Mouse (Mus musculus) right cerebral cortex, postnatal 14 days (tissue): ENCODE data around the gene Dusp12.
A peak's percentile ranks its signal among the peaks of the same experiment; 100 is the strongest.

Experiments used
- DNase-seq: peaks from one replicate; pipeline ENCODE4 v3.0.0; 2022

The Dusp12 gene

DNA sequence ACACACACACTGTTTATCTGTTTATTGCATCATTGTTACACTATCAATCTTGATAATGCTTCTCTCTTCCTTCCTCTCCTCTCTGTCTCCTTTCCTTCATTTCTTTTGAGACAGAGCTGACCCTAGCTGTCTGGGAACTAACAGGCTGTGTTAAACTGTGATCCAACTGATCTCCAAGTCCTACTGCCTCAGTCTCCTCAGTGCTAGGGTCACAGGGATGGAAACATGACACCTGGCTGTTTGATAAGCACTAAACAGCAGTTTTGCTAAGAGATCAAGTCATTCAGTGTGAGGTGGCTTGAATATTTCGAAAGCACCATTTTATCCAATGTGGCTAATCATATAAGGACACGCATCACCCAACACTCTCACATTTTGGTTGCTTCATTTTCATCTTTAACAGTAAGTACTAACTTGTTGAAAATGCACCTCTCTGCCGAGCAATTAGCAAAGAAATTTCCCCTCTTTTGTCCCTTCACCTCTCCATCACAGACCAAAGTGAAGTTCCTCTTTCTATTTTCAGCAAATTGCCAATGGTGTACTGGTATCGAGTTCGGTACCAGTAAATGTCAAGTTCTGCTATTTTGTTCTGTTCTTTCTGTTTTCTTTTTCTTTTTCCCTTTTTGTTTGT, 11.4 kb upstream of the Dusp12 start:
- no peak for DNase-seq

DNA sequence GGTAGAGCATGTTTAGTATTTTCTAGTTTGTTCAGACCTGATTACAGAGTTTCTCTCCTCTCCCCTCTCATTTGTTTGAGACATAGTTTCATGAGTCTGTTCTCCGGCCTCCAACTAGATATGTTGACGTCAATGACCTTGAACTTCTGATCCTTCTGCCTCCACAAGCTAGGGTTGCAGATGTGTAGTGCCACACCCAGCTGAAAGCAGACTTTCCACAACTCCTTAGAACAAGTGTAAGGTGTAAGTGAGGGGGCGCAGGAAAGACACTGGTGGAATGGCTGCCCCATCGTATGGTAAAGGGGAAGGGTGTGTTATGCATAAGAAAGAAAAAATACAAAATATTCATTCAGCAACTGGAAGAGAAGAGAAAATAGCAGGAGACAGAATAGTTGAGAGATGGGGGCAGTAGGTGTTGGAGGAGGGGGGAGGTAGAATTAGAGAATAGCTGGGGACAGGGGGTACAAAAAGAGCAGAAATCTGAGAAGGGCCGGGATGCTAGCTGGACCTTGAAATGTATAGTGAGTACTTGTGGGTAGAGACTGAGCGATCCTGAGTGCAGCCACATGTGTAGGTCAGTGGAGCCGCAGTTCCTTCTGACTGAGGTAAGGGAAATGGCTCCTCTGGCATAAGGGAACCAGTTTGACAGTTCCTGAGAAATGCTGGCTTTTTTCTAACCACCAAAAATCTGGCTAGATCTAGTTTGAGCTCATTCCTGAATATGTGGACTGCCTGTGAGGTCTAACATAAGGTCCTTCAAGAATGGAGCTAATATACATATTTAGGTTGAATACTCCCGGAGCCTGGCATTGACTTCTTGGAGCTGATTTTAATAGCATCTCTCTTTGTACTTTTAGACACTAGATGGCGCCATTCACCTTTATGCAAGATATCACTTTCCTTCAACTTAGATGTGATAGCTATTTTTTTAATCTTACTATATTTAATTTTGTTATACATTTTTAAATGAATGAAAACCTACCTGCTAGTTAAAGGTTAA, 9.6 kb upstream of the Dusp12 start:
- DNase-seq: no peak

- DNase-seq: no peak
Measured at GRCm38 (mm10) chr1:170892279-170892678, 6.9 kb upstream of the Dusp12 start.

- no peak for DNase-seq
Measured at GRCm38 (mm10) chr1:170891646-170892045, 6.3 kb upstream of the Dusp12 start.

DNA sequence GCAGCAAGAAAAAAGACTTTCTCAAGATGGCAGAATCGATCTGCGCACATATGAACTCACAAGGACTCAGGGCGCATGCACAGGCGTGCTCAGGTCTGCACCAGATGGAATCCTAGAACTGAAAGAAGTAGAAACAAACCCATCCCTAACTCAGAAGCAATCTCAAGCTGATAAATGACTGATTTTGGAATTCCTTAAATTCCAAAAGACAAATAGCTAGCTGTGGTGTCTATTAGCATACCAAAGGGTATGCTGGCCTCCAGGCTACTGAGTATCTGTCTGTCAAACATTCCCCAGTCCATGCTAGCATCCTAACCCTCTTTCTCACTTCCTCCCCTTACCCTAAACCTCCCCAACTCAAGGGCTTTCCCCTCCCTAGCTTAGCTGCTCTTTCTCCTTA, 4.0 kb upstream of the Dusp12 start:
- no peak for DNase-seq

DNA sequence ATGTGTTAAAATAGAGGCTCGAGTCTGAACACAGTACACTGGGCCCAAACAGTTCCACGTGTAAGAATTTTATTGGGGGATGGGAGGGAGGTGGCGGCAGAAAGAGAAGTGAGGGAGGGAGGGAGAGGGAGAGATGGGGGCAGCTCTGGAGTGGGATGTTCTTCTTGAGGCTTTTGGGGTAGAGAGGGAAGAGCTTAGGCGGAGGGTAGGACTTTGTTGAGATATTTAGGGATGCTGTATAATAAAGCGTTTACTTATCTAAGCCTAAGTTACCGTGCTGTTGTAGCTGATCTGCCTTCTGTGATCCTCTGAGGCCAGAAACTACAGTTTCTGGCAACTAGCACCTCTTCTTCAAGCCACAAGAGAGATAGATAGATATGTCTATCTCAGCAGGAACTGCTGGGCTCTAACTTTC, 711 bp upstream of the Dusp12 start:
- no peak for DNase-seq

DNA sequence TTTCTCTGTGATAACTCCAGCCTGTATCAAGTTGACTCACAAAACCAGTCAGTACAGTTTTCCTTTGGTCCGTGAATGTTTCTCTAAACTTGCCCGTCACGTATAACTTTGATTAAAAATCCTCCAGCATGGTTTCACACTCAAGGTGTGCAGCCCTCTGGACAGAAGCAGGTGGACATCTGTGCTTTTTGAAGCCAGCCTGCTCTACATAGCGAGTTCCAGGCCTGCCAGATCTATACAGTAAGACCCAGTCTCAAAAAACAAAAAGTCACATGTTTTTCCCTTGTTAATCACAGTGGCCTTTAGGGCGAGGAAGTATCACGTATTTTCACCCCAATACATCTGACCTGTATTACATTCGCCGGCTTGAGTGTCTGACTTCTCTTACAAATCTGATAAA, 950 bp downstream of the Dusp12 start:
- DNase-seq: no peak

- DNase-seq: no peak
Measured at GRCm38 (mm10) chr1:170882915-170883485, 2.3 kb downstream of the Dusp12 start.

DNA sequence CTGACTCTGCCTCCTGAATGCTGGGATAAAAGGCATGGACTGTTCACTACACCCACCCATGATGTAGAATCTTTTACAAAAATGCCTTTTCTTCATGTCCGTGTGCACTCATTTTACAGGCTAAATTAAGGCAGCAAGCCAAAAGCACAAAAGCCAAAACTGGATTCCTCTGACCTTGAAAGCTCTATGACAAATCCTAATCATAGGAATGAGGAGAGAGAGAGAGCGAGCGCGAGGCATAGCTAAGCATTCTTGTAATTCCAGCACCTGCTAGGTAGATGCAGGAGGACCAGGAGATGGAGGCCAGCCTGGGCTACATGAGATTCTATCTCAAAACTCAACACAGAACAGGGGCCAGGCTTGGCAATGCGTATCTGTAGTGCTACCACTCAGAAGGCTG, 8.4 kb downstream of the Dusp12 start:
- no peak for DNase-seq

DNA sequence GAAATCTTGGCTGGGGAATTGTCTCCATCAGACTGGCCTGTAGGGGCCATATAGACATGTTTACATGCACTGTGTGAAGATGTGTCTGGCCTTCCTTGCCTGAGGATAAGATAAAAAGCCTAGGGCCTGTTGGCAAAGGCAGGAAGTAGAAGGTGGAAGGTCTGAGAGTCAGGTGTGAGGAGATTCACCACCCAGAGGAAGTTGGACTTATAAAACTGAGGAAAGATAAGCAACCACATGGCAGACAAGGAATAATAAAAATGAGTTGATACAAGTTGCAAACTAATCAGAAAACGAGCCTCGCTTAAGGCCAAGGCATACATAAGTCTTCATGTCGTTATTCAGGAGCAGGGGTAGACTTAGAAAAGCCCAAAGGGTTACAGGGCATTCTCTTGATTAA, 9.7 kb downstream of the Dusp12 start:
- no peak for DNase-seq

DNA sequence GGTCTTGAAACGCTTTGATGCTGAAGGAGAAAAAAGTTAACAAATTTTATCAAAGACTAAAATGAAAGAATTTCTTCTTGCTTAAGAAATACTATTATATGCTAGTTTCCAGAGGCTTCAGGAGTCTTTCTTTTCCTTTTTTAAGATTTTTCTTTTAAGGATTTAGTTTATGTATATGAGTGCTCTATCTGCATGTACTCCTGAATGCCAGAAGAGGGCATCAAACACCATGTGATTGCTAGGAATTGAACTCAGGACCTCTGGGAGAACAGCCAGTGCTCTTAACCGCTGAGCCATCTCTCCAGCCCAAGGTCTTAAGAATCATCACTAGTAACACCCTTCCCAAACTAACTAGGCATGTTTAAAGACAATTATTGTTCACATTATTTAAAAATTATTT, 13.4 kb downstream of the Dusp12 start:
- DNase-seq: no peak

- no peak for DNase-seq
Measured at GRCm38 (mm10) chr1:170871402-170871801, 13.9 kb downstream of the Dusp12 start.

DNA sequence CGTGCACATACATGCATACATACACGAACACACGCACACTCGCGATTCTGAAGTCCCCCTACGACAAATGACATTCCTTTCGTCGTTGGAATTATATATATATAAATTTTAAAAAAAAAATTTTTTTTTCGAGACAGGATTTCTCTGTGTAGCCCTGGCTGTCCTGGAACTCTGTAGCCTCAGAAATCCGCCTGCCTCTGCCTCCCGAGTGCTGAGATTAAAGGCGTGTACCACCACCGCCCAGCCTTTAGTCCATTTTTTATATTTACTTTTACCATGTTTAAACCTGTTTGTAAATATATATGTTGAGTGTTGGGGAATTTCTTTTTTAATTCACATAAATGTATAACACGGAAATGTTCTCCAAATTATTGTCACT, 16.4 kb downstream of the Dusp12 start:
- no peak for DNase-seq

GRCm38 (mm10) chr1:170868107-170868904, 17.0 kb downstream of the Dusp12 start:
- peak; percentile 48 for DNase-seq

DNA sequence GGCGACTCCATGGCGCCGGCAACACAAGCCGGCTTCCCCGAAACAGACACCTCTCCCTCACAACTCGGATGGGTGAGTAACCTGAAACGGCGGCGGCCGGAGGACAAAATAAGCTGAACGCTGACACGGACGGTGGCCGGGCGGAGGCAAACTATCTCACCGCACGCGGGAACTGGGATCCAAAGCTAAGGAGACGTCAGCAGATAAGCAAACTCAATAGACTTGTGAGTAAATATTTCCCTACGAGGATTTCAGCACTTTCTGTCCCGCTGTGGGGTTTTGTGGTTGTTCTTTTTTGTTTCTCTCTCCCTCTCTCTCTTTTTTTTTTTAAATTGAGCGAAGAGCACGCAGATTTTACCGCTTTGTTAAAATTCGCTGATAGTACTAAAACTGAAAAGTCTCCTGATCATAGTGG, 17.6 kb downstream of the Dusp12 start, which contains the start of gene Atf6:
TSS of gene Atf6 (minus strand) at position 81 of the 415 bp plus-strand sequence.
- peak; percentile 95 for DNase-seq

GRCm38 (mm10) chr1:170866992-170867690, 18.2 kb downstream of the Dusp12 start:
- peak; percentile 28 for DNase-seq

DNA sequence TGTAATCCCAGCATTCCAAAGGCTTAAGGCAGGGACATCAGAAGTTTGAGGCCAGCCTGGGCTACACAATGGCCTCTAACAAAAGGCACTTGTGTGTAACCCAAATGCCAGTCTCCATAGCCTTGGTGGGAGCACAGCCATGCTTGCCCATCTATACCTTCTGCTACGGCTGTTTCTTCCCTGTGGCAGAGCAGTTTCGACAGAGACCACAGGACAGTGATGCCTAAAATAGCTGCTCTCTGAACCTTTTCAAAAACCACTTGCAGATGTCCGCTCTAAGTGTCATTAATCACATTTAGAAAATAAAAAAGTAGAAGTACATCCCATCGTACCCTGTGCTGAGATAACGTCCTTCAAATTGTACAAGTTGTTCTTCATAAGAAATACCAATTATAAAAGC, 19.9 kb downstream of the Dusp12 start:
- no peak for DNase-seq

- no peak for DNase-seq
Measured at GRCm38 (mm10) chr1:170864754-170865153, 20.6 kb downstream of the Dusp12 start.

DNA sequence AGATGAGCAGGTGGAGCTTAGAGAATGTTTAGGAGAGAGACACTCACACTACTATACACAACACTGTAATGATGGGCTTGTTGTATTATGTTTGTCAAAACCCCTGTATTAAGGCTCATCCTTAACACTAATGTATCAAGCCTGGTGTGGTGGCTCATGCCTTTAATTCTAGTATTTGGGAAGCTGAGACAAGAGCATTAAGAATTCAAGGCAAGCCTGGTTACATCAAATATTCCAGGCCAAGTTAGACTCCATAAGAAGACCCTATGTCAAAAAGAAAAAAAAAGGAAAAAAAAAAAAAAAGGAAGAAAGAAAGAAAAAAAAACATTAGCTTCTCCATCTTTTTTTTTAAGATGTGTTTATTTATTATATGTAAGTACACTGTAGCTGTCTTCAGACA, 21.1 kb downstream of the Dusp12 start:
- DNase-seq: no peak

GRCm38 (mm10) chr1:170863033-170863432, 22.3 kb downstream of the Dusp12 start:
- no peak for DNase-seq

GRCm38 (mm10) chr1:170862435-170862717, 23.0 kb downstream of the Dusp12 start:
- no peak for DNase-seq

DNA sequence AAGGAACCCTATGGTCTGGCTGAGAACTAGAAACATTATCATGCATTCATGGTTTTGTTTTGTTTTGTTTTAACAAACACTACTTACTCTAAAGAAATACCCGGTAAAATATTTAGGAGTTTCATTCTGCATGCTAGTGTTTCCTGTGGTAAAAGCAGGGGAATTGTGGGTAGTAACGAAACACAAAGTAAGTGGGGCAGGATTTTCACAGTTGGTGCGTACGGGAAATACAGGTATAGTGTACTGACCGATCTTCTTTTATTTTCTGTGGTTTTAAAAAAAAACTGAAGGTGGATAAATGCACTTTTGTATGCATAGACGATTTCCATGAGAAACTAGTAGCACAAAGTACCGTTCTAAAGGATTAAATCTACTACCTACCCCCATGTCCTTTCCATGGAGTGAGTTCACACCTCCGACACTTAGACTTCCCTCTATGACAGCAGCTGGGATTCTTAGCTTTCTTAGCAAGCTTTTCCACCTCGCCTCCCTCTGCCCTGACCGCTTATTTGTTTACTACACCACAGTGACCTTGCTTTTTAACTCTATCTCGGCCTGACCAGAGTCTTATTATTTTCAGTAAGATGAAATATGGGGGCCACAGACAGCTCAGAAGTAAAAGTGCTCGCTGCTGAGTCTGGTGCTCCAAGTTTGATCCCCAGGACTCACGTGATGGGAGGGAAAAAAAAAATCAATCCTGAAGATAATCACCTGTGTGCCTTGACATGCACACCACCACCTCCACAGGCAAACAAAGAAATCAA, 23.5 kb downstream of the Dusp12 start:
- DNase-seq: no peak
